Mouse (Mus musculus): ENCODE results near the gene Olfr649. TPM values are rescaled to one million over a fixed set of nuclear protein-coding genes. Genes with fewer than 3 reads are reported as not detected.
A peak's percentile ranks its signal among the peaks of the same experiment; 100 is the strongest.

Gene Olfr649
- not detected in 2 replicates for polyA plus RNA-seq (2015; fragmentation: Nextera tagmentation; extraction: Ambion mirVana)

- Histone ChIP-seq H3K36me3 (ENCODE audit: control insufficient read depth, insufficient read depth, low read length) (no peaks in the 10 kb centered on the region), H3K4me3 (ENCODE audit: low read length) (no peak within 1 kb of the TSS), H3K4me1 (replicated peaks; ENCODE audit: control insufficient read depth, insufficient read depth, low read length) (no peaks in the 10 kb centered on the region), H3K27ac (ENCODE audit: low read length) (no peak within 1 kb of the TSS), H3K9me3 (ENCODE audit: control insufficient read depth, low read length) (no peaks in the 10 kb centered on the region), H3K4me2 (ENCODE audit: low read depth, low read length) (no peak within 1 kb of the TSS), H3K27me3 (ENCODE audit: control insufficient read depth, insufficient read depth, low read depth, low read length) (no peaks in the 10 kb centered on the region), H3K9ac (ENCODE audit: low read length) (no peak within 1 kb of the TSS)
- WGBS = 77% methylated on average over 6 of the region's 6 CpGs
- ATAC-seq (ENCODE audit: low read depth) = no peak
Measured at GRCm38 (mm10) chr7:104195885-104196284, at the start of gene Olfr649. Olfr649 (minus strand) TSS chr7:104195985.

- Histone ChIP-seq H3K9me3 (ENCODE audit: control insufficient read depth, low read length) (no peaks in the 10 kb centered on the region), H3K36me3 (ENCODE audit: control insufficient read depth, insufficient read depth, low read length) (no peaks in the 10 kb centered on the region), H3K4me1 (replicated peaks; ENCODE audit: control insufficient read depth, insufficient read depth, low read length) (no peaks in the 10 kb centered on the region), H3K4me3 (ENCODE audit: low read length) (peak within 1 kb of the TSS; percentile 52), H3K9ac (ENCODE audit: low read length) (peak within 1 kb of the TSS; percentile 53), H3K4me2 (ENCODE audit: low read depth, low read length) (peak within 1 kb of the TSS; percentile 49), H3K27ac (ENCODE audit: low read length) (peak within 1 kb of the TSS; percentile 17; the same call in 1 of the 2 replicates), H3K27me3 (ENCODE audit: control insufficient read depth, insufficient read depth, low read depth, low read length) (no peaks in the 10 kb centered on the region)
- ATAC-seq (ENCODE audit: low read depth) = peak; percentile 90
- WGBS = 4% methylated on average over 13 of the region's 13 CpGs
Measured at GRCm38 (mm10) chr7:104244287-104245181, 48.7 kb upstream of the Olfr649 start, which contains the start of gene Trim34a. Trim34a (plus strand) TSS chr7:104244457.

GRCm38 (mm10) chr7:104243616-104244015 lies 47.8 kb upstream of the Olfr649 start:
- H3K4me1 ChIP-seq (replicated peaks; ENCODE audit: control insufficient read depth, insufficient read depth, low read length) = no peaks in the 10 kb centered on the region

GRCm38 (mm10) chr7:104240857-104241256 lies 45.1 kb upstream of the Olfr649 start:
- no peak overlapping the region for H3K9ac ChIP-seq (ENCODE audit: low read length)
- no peak overlapping the region for H3K4me3 ChIP-seq (ENCODE audit: low read length)
- no peaks in the 10 kb centered on the region for H3K36me3 ChIP-seq (ENCODE audit: control insufficient read depth, insufficient read depth, low read length)
- no peaks in the 10 kb centered on the region for H3K9me3 ChIP-seq (ENCODE audit: control insufficient read depth, low read length)
- H3K27ac ChIP-seq (ENCODE audit: low read length) = no peak overlapping the region
- H3K4me2 ChIP-seq (ENCODE audit: low read depth, low read length) = no peak overlapping the region
- no peaks in the 10 kb centered on the region for H3K4me1 ChIP-seq (replicated peaks; ENCODE audit: control insufficient read depth, insufficient read depth, low read length)
- no peaks in the 10 kb centered on the region for H3K27me3 ChIP-seq (ENCODE audit: control insufficient read depth, insufficient read depth, low read depth, low read length)
- no peak for ATAC-seq (ENCODE audit: low read depth)

More at GRCm38 (mm10) chr7:104243616-104244015, 47.8 kb upstream of the Olfr649 start:
- H3K9me3 ChIP-seq (ENCODE audit: control insufficient read depth, low read length) = no peaks in the 10 kb centered on the region
- no peak overlapping the region for H3K27ac ChIP-seq (ENCODE audit: low read length)
- 33% methylated on average over 1 of the region's 1 CpGs for WGBS
- no peaks in the 10 kb centered on the region for H3K36me3 ChIP-seq (ENCODE audit: control insufficient read depth, insufficient read depth, low read length)
- H3K9ac ChIP-seq (ENCODE audit: low read length) = no peak overlapping the region
- no peaks in the 10 kb centered on the region for H3K27me3 ChIP-seq (ENCODE audit: control insufficient read depth, insufficient read depth, low read depth, low read length)
- H3K4me2 ChIP-seq (ENCODE audit: low read depth, low read length) = no peak overlapping the region
- peak; percentile 36; the same call in 1 of the 2 replicates for ATAC-seq (ENCODE audit: low read depth)
- H3K4me3 ChIP-seq (ENCODE audit: low read length) = no peak overlapping the region

GRCm38 (mm10) chr7:104231203-104231602 lies 35.4 kb upstream of the Olfr649 start:
- H3K4me2 ChIP-seq (ENCODE audit: low read depth, low read length) = no peak overlapping the region
- H3K4me1 ChIP-seq (replicated peaks; ENCODE audit: control insufficient read depth, insufficient read depth, low read length) = no peaks in the 10 kb centered on the region
- H3K27ac ChIP-seq (ENCODE audit: low read length) = no peak overlapping the region
- ATAC-seq (ENCODE audit: low read depth) = no peak
- H3K27me3 ChIP-seq (ENCODE audit: control insufficient read depth, insufficient read depth, low read depth, low read length) = no peaks in the 10 kb centered on the region
- H3K9me3 ChIP-seq (ENCODE audit: control insufficient read depth, low read length) = no peaks in the 10 kb centered on the region
- no peak overlapping the region for H3K4me3 ChIP-seq (ENCODE audit: low read length)
- H3K36me3 ChIP-seq (ENCODE audit: control insufficient read depth, insufficient read depth, low read length) = no peaks in the 10 kb centered on the region
- no peak overlapping the region for H3K9ac ChIP-seq (ENCODE audit: low read length)
- WGBS = 24% methylated on average over 2 of the region's 2 CpGs

GRCm38 (mm10) chr7:104218701-104219569 lies 23.1 kb upstream of the Olfr649 start, which contains the start of gene Trim6:
Trim6 (plus strand) TSS chr7:104218793.
- H3K27ac ChIP-seq (ENCODE audit: low read length) = no peak within 1 kb of the TSS; the same call in 1 of the 2 replicates

GRCm38 (mm10) chr7:104217881-104218280 lies 22.1 kb upstream of the Olfr649 start:
- no peaks in the 10 kb centered on the region for H3K9me3 ChIP-seq (ENCODE audit: control insufficient read depth, low read length)
- no peak overlapping the region for H3K4me2 ChIP-seq (ENCODE audit: low read depth, low read length)
- H3K9ac ChIP-seq (ENCODE audit: low read length) = no peak overlapping the region
- no peak overlapping the region for H3K27ac ChIP-seq (ENCODE audit: low read length)
- no peak overlapping the region for H3K4me3 ChIP-seq (ENCODE audit: low read length)
- WGBS = 66% methylated on average over 2 of the region's 2 CpGs
- H3K27me3 ChIP-seq (ENCODE audit: control insufficient read depth, insufficient read depth, low read depth, low read length) = no peaks in the 10 kb centered on the region
- H3K36me3 ChIP-seq (ENCODE audit: control insufficient read depth, insufficient read depth, low read length) = no peaks in the 10 kb centered on the region
- H3K4me1 ChIP-seq (replicated peaks; ENCODE audit: control insufficient read depth, insufficient read depth, low read length) = peaks cover 6% of the 10 kb centered on the region
- no peak for ATAC-seq (ENCODE audit: low read depth)

More at GRCm38 (mm10) chr7:104218701-104219569, 23.1 kb upstream of the Olfr649 start, which contains the start of gene Trim6:
- 2% methylated on average over 37 of the region's 37 CpGs for whole genome bisulfite sequencing
- Histone ChIP-seq H3K4me3 (ENCODE audit: low read length) (peak within 1 kb of the TSS; percentile 48), H3K9me3 (ENCODE audit: control insufficient read depth, low read length) (no peaks in the 10 kb centered on the region), H3K9ac (ENCODE audit: low read length) (peak within 1 kb of the TSS; percentile 57), H3K27me3 (ENCODE audit: control insufficient read depth, insufficient read depth, low read depth, low read length) (no peaks in the 10 kb centered on the region), H3K4me1 (replicated peaks; ENCODE audit: control insufficient read depth, insufficient read depth, low read length) (peaks cover 6% of the 10 kb centered on the region), H3K4me2 (ENCODE audit: low read depth, low read length) (peak within 1 kb of the TSS; percentile 68), H3K36me3 (ENCODE audit: control insufficient read depth, insufficient read depth, low read length) (no peaks in the 10 kb centered on the region)
- peak; percentile 88 for ATAC-seq (ENCODE audit: low read depth)

GRCm38 (mm10) chr7:104216011-104216535 lies 20.3 kb upstream of the Olfr649 start:
- H3K27me3 ChIP-seq (ENCODE audit: control insufficient read depth, insufficient read depth, low read depth, low read length) = no peaks in the 10 kb centered on the region
- H3K9me3 ChIP-seq (ENCODE audit: control insufficient read depth, low read length) = no peaks in the 10 kb centered on the region
- WGBS = 14% methylated on average over 1 of the region's 1 CpGs

More at GRCm38 (mm10) chr7:104216011-104216535, 20.3 kb upstream of the Olfr649 start:
- Histone ChIP-seq H3K4me2 (ENCODE audit: low read depth, low read length) (no peak overlapping the region), H3K4me1 (replicated peaks; ENCODE audit: control insufficient read depth, insufficient read depth, low read length) (peaks cover 6% of the 10 kb centered on the region), H3K4me3 (ENCODE audit: low read length) (no peak overlapping the region), H3K27ac (ENCODE audit: low read length) (no peak overlapping the region), H3K36me3 (ENCODE audit: control insufficient read depth, insufficient read depth, low read length) (no peaks in the 10 kb centered on the region), H3K9ac (ENCODE audit: low read length) (no peak overlapping the region)
- no peak for ATAC-seq (ENCODE audit: low read depth)
